In genomic region chrX:96052798-96053197, GRCm38 (mm10) we compare ENCODE assay signal across 9 mouse cellular contexts. TPM values are rescaled to one million over a fixed set of nuclear protein-coding genes. Genes with fewer than 3 reads are reported as not detected.
A peak's percentile ranks its signal among the peaks of the same experiment; 100 is the strongest.
DNase-seq lines count a peak whose midpoint lies in the region; ATAC-seq lines count a peak whose summit lies in the region.
"Had no signal": no experiment of that assay in that cellular context is flagged by ENCODE, and none has a peak within 500 bp of the region (broad histone marks: within the 10 kb centered on the region; RNA-seq: fewer than 3 reads in every experiment).

No protein-coding gene starts in this region.

- no peak overlapping the region for H3K4me2 ChIP-seq in forebrain, embryonic 16.5 days (ENCODE audit: low read length)

- WGBS in forebrain, embryonic 16.5 days = 61% methylated on average over 1 of the region's 1 CpGs

- H3K9me3 ChIP-seq in forebrain, embryonic 16.5 days (ENCODE audit: control insufficient read depth, low read length) = no peaks in the 10 kb centered on the region

- H3K4me1 ChIP-seq in forebrain, embryonic 16.5 days (replicated peaks; ENCODE audit: control insufficient read depth, insufficient read depth, low read length) = no peaks in the 10 kb centered on the region

- DNase-seq in left cerebral cortex, postnatal 4 days = peak; percentile 13
- no peak for DNase-seq in left cerebral cortex, adult 8-10 months (ENCODE audit: low spot score in 2 of 2)
- DNase-seq in adrenal gland, postnatal 10 days = peak; percentile 37
- peak; percentile 65 to 79 for DNase-seq in heart, adult 9 months (ENCODE audit: low spot score in 2 of 2)
- DNase-seq in lung, postnatal 14 days = peak; percentile 1
- no peak for DNase-seq in c-Kit-positive CD71-positive TER-119-positive erythroid progenitor cells, embryonic 14.5 days (ENCODE audit: low spot score)
- no peak for DNase-seq in thymus, adult 18-20 months
- DNase-seq: thymus, postnatal 14 days had no signal

- ATAC-seq in forebrain, embryonic 16.5 days = no peak

- H3K4me3 ChIP-seq in forebrain, embryonic 16.5 days (replicated peaks; ENCODE audit: low read length) = no peak overlapping the region

- intact Hi-C loops in left cerebral cortex, postnatal 4 days (cut with DNase I) = no loop called here

- H3K9ac ChIP-seq in forebrain, embryonic 16.5 days (replicated peaks; ENCODE audit: low read depth, low read length) = no peak overlapping the region

- no peaks in the 10 kb centered on the region for H3K36me3 ChIP-seq in forebrain, embryonic 16.5 days (ENCODE audit: control insufficient read depth, insufficient read depth)

- H3K27ac ChIP-seq in forebrain, embryonic 16.5 days (ENCODE audit: low read length) = no peak overlapping the region

- no peaks in the 10 kb centered on the region for H3K27me3 ChIP-seq in forebrain, embryonic 16.5 days (replicated peaks; ENCODE audit: control insufficient read depth, insufficient read depth, low read length)

RNA-seq across cellular contexts. Expression of gene Msn, which starts 43.0 kb away (rescaled TPM):
- total RNA-seq in left cerebral cortex, postnatal 4 days (2021) = 10 to 100 TPM; 23.5 to 24.2 TPM
- 10 to 100 TPM; 20.3 to 36.3 (median 24.9) TPM for total RNA-seq in left cerebral cortex, adult 8-10 months (2022)
- total RNA-seq in adrenal gland, postnatal 10 days (2021) = 100 to 1,000 TPM; 145 to 150 TPM
- 37.9 and 47.5 TPM in 2 replicates for polyA plus RNA-seq in forebrain, embryonic 16.5 days (2015; fragmentation: Nextera tagmentation; extraction: Ambion mirVana)

Comparison
In these comparisons a context has a peak if more than half of its experiments do, and no peak if none do; other contexts are left out.
1. DNase-seq: peak in left cerebral cortex, postnatal 4 days (single experiment), adrenal gland, postnatal 10 days (single experiment), heart, adult 9 months (2 of 2) and lung, postnatal 14 days (single experiment); none in left cerebral cortex, adult 8-10 months (0 of 2), c-Kit-positive CD71-positive TER-119-positive erythroid progenitor cells, embryonic 14.5 days (single experiment) and thymus, adult 18-20 months (0 of 2).